Mouse (Mus musculus) kidney, postnatal 0 days (tissue): ENCODE results near the gene Fam222a. TPM values are rescaled to one million over a fixed set of nuclear protein-coding genes. Genes with fewer than 3 reads are reported as not detected.
A peak's percentile ranks its signal among the peaks of the same experiment; 100 is the strongest.

Source experiments
- ATAC-seq: fragments of 200-750 bp; cut with Nextera tagmentation; replicated peaks from 2 replicates; pipeline ENCODE4 v1.8.0; 2017; ENCODE audit warnings: low read depth, moderate number of reproducible peaks, moderate TSS enrichment, moderate library complexity; ENCODE audit not compliant: low FRiP score
- DNase-seq: peaks from one replicate; pipeline ENCODE4 v3.0.0-alpha.2; 2016; ENCODE audit warnings: low spot score
- H3K27ac ChIP-seq: fragments of 300-500 bp; sonication (generic); 2 replicates; pipeline ENCODE4 v1.5.1; 2014; ENCODE audit warnings: mild to moderate bottlenecking
- H3K27me3 ChIP-seq: fragments of 300-500 bp; sonication (generic); 2 replicates; pipeline ENCODE4 v1.6.1; 2014; ENCODE audit warnings: low read length, mixed read lengths; ENCODE audit not compliant: insufficient read depth
- H3K36me3 ChIP-seq: fragments of 300-500 bp; sonication (generic); 2 replicates; pipeline ENCODE4 v1.6.1; 2014; ENCODE audit warnings: low read length, mixed read lengths; ENCODE audit not compliant: insufficient read depth
- H3K4me1 ChIP-seq: fragments of 300-500 bp; sonication (generic); replicated peaks from 2 replicates; pipeline ENCODE4 v1.6.1; 2014; ENCODE audit warnings: antibody characterized with exemption, low read length, mixed read lengths; ENCODE audit not compliant: insufficient read depth
- H3K4me2 ChIP-seq: fragments of 300-500 bp; sonication (generic); 2 replicates; pipeline ENCODE4 v1.6.1; 2014; ENCODE audit warnings: mild to moderate bottlenecking, low read length, moderate library complexity, mixed read lengths
- H3K4me3 ChIP-seq: fragments of 300-500 bp; sonication (generic); replicated peaks from 2 replicates; pipeline ENCODE4 v1.5.1; 2014; ENCODE audit warnings: low read depth, low read length
- H3K9ac ChIP-seq: fragments of 300-500 bp; sonication (generic); 2 replicates; pipeline ENCODE4 v1.6.1; 2014; ENCODE audit warnings: low read depth, low read length
- H3K9me3 ChIP-seq: fragments of 300-500 bp; sonication (generic); replicated peaks from 2 replicates; pipeline ENCODE4 v1.6.1; 2016; ENCODE audit warnings: low read length, inconsistent platforms, mixed read lengths
- CTCF ChIP-seq: IDR thresholded peaks from 2 replicates; pipeline ENCODE4 v1.5.1; 2016; ENCODE audit warnings: antibody characterized with exemption, low read depth, mild to moderate bottlenecking, moderate library complexity
- WGBS: fragments of 180-500 bp; shearing (Covaris S2); extraction: QIAGEN DNeasy Blood & Tissue Kit; methylation state at CpG from one replicate; pipeline ENCODE4 v1.1.7; 2014; 5-methylcytosine and 5-hydroxymethylcytosine counted together
- polyA plus RNA-seq: library from polyadenylated mRNA; unstranded; fragments of >200 nt; fragmentation: Nextera tagmentation; extraction: Ambion mirVana; gene quantifications from 2 replicates; pipeline ENCODE4 v1.2.1, GENCODE M21; 2015

Gene Fam222a
- polyA plus RNA-seq, 1 experiment from 2014 or later: 5.8 TPM

GRCm38 (mm10) chr5:114575986-114576605 lies 8.3 kb downstream of the Fam222a start:
- no peak for DNase-seq
- ATAC-seq: no peak
- H3K4me1 ChIP-seq: peaks cover 39% of the 10 kb centered on the region; the same call in 1 of the 2 replicates
- no peak overlapping the region for H3K4me3 ChIP-seq
- no peak overlapping the region for H3K4me2 ChIP-seq
- H3K9me3 ChIP-seq: no peaks in the 10 kb centered on the region
- no peak for TF ChIP-seq CTCF
- no peaks in the 10 kb centered on the region for H3K27me3 ChIP-seq
- H3K36me3 ChIP-seq: no peaks in the 10 kb centered on the region
- H3K27ac ChIP-seq: no peak overlapping the region
- WGBS: 75% methylated on average over 16 of the region's 16 CpGs
- H3K9ac ChIP-seq: no peak overlapping the region

DNA sequence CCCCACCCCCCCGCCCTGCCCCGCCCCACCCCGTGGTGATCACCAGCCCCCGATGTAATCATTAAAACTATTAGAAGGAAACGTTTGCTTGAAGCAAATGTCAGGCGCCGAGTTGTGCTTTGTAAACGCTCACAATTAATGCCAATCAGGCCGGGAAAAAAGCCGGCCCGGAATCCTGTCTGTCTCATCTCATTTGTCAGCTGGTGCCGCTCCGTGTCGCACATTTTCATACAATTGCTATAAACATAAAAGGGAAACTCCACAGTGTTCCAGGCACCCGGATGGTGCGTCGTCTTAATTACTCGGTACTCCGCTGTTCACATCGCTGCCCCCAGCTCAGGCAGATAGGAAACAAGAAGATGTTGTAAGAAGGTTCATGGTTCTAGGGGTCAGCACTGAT lies 10.5 kb downstream of the Fam222a start:
- no peaks in the 10 kb centered on the region for H3K9me3 ChIP-seq
- no peak overlapping the region for H3K9ac ChIP-seq
- H3K36me3 ChIP-seq: no peaks in the 10 kb centered on the region
- no peak for ATAC-seq
- 46% methylated on average over 20 of the region's 20 CpGs for WGBS
- no peak for TF ChIP-seq CTCF
- H3K27me3 ChIP-seq: no peaks in the 10 kb centered on the region
- DNase-seq: no peak
- H3K4me3 ChIP-seq: no peak overlapping the region
- no peak overlapping the region for H3K4me2 ChIP-seq
- H3K27ac ChIP-seq: no peak overlapping the region
- peaks cover 32% of the 10 kb centered on the region; the same call in 1 of the 2 replicates for H3K4me1 ChIP-seq

DNA sequence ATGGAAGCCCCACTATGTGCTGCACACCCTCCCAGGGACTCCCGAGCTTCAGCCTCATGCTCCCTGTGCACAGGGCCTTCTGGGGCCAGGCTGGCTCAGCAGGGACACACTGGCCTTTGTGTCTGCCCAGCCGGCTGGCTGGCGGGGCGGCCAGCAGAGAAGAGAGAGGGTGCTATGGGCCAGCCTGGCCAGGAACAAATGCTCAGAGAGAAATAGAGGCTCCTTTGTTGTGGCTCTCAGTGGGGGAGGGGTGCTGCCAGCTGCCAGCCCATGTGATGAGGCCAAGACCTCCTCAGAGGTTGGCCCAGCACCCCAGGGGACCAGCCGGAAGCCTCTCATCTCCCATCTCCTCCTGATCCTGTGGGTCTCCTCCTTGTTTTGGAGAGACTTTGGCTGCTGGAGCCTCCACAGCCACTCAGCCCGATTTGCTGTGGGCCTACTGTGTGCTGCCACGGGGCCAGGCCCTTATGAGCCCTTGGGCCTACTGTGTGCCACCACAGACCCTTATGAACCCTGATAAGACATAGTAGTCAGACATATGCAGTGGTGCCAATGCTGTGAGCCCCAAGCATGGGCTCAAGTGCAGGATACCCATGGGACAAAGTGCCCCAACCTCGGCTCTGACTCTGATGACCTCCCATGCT lies 12.0 kb downstream of the Fam222a start:
- TF ChIP-seq CTCF: no peak
- H3K4me3 ChIP-seq: no peak overlapping the region
- no peak overlapping the region for H3K27ac ChIP-seq
- H3K9me3 ChIP-seq: no peaks in the 10 kb centered on the region
- DNase-seq: no peak
- no peak for ATAC-seq
- peaks cover 33% of the 10 kb centered on the region for H3K4me1 ChIP-seq
- whole genome bisulfite sequencing: 81% methylated on average over 8 of the region's 8 CpGs
- H3K4me2 ChIP-seq: no peak overlapping the region
- no peaks in the 10 kb centered on the region for H3K27me3 ChIP-seq
- H3K9ac ChIP-seq: no peak overlapping the region
- H3K36me3 ChIP-seq: no peaks in the 10 kb centered on the region

DNA sequence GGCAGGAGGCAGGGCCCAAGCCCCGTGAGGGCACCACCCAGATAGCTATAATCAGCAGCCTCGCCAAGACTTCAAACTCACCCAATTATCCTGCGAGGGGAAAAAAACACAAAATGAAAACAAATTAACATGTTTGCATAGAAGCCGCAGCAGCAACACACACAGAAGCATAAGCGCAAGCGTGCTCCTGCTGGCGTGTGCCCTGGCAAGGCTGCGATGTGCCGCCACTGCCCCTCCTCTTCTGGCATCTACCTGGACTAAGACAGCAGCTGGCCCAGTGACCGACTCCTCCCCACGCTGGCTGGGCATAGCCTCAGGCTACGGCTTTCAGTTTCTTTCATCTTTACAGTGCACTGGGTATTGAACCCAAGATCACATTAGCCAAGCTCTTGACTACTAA lies 13.7 kb downstream of the Fam222a start:
- no peak overlapping the region for H3K4me2 ChIP-seq
- no peaks in the 10 kb centered on the region for H3K36me3 ChIP-seq
- H3K27ac ChIP-seq: peak overlapping the region; percentile 36; the same call in 1 of the 2 replicates
- ATAC-seq (no peak), DNase-seq (no peak)
- no peak overlapping the region for H3K4me3 ChIP-seq
- 70% methylated on average over 12 of the region's 12 CpGs for WGBS
- peaks cover 47% of the 10 kb centered on the region for H3K4me1 ChIP-seq
- no peaks in the 10 kb centered on the region for H3K9me3 ChIP-seq
- no peak for TF ChIP-seq CTCF
- H3K9ac ChIP-seq: no peak overlapping the region
- no peaks in the 10 kb centered on the region for H3K27me3 ChIP-seq

GRCm38 (mm10) chr5:114583046-114583445 lies 15.2 kb downstream of the Fam222a start:
- 74% methylated on average over 3 of the region's 3 CpGs for WGBS
- DNase-seq (no peak), ATAC-seq (no peak)
- 0 out of 2 replicates have a peak overlapping the region, but pooled peaks have one; percentile 13 for H3K9ac ChIP-seq
- no peak overlapping the region for H3K27ac ChIP-seq
- H3K4me2 ChIP-seq: no peak overlapping the region
- H3K36me3 ChIP-seq: no peaks in the 10 kb centered on the region
- H3K4me3 ChIP-seq: no peak overlapping the region
- no peaks in the 10 kb centered on the region for H3K9me3 ChIP-seq
- peaks cover 49% of the 10 kb centered on the region for H3K4me1 ChIP-seq
- no peaks in the 10 kb centered on the region for H3K27me3 ChIP-seq
- no peak for TF ChIP-seq CTCF

DNA sequence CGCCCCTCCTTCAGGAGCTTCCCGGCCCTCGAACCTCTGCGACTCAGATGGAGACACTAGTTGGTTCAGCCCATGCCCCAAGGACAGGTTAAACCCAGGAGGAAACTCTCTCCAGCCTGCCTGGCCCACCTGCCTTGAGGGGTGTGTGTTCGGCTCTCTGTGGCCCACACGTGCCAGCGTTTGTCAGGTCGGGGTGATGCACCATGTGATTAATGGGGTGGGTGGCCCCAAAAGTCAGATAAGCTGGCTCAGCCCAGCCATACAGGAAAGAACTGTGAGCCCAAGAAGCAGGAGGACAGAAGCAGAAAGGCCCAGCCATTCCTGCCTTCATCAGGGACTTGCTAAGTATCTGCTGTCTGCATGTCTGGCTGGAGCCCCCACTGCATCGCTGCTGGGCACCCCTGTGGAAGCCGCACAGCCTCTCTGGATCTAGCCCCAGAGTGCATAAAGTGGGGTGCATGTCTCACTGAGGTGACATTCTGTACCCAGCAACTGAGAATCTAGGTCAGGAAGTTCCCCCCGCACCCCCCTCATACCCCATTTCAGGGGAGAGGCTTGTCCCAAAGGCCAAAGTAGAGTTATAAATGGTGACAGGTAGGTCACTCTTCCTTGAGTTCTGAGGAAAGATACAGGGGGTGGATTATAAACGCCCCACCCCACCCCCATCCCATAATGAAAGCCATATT lies 15.8 kb downstream of the Fam222a start:
- H3K27me3 ChIP-seq: no peaks in the 10 kb centered on the region
- DNase-seq (no peak), ATAC-seq (no peak)
- H3K27ac ChIP-seq: 0 out of 2 replicates have a peak overlapping the region, but pooled peaks have one; percentile 8
- no peak overlapping the region for H3K4me3 ChIP-seq
- H3K4me2 ChIP-seq: no peak overlapping the region
- 66% methylated on average over 12 of the region's 12 CpGs for WGBS
- no peaks in the 10 kb centered on the region for H3K36me3 ChIP-seq
- H3K4me1 ChIP-seq: peaks cover 53% of the 10 kb centered on the region
- H3K9ac ChIP-seq: 0 out of 2 replicates have a peak overlapping the region, but pooled peaks have one; percentile 13
- H3K9me3 ChIP-seq: no peaks in the 10 kb centered on the region
- no peak for TF ChIP-seq CTCF
